Mouse (Mus musculus): ENCODE data around the gene Abcg1.

DNA sequence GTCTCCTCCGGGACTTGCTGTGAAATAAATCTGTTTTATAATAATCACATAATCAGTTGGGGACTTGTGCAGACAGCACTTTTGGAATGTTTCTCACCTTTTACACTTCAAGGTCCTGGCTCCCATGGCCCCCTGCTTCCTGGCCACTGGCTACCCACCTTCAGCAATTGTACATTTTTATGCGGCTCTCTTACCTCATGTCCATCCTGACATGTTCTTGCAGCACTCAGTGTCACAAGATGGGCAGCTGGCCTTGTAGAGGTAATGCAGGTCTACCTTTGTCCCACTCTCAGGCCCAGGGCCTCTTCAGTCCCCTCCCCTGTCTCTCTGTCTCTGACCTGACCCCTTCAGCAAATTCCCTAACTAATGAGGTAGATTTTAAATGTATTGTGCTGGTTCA is 39.4 kb downstream of the Abcg1 start:
- no peak for TF ChIP-seq CTCF (IDR thresholded peaks at IDR 0.05; ENCODE audit: insufficient read depth, low read length)
- no peak for TF ChIP-seq POLR2A (IDR thresholded peaks at IDR 0.05; ENCODE audit: borderline replicate concordance, extremely low read depth, low read depth, low read length)
